Mouse (Mus musculus) heart, embryonic 13.5 days (tissue): ENCODE measurements at regions not wholly inside any gene's neighbourhood (a gene's known extent, or its start where the extent isn't known, plus 50 kb on each side); places are given as distances from the start of the nearest gene placed in this dataset.
A peak's percentile ranks its signal among the peaks of the same experiment; 100 is the strongest.

Experiments used
- ATAC-seq: fragments of 200-750 bp; cut with Nextera tagmentation; 2 replicates; pipeline ENCODE4 v1.8.0; 2017; ENCODE audit warnings: moderate TSS enrichment; ENCODE audit not compliant: insufficient number of reproducible peaks, low FRiP score, low TSS enrichment; ENCODE audit errors: extremely low read depth
- H3K27ac ChIP-seq: fragments of 300-500 bp; sonication (generic); replicated peaks from 2 replicates; pipeline ENCODE4 v1.5.1; 2015; ENCODE audit warnings: moderate library complexity, mild to moderate bottlenecking, inconsistent platforms
- H3K27me3 ChIP-seq: fragments of 300-500 bp; sonication (generic); replicated peaks from 2 replicates; pipeline ENCODE4 v1.6.1; 2015; ENCODE audit warnings: mild to moderate bottlenecking, inconsistent platforms
- H3K36me3 ChIP-seq: fragments of 300-500 bp; sonication (generic); 2 replicates; pipeline ENCODE4 v1.6.1; 2015; ENCODE audit warnings: mild to moderate bottlenecking, inconsistent platforms
- H3K4me1 ChIP-seq: fragments of 300-500 bp; sonication (generic); 2 replicates; pipeline ENCODE4 v1.6.1; 2015; ENCODE audit warnings: inconsistent platforms
- H3K4me2 ChIP-seq: fragments of 300-500 bp; sonication (generic); 2 replicates; pipeline ENCODE4 v1.6.1; 2015; ENCODE audit warnings: inconsistent platforms, mild to moderate bottlenecking, moderate library complexity
- H3K4me3 ChIP-seq: fragments of 300-500 bp; sonication (generic); 2 replicates; pipeline ENCODE4 v1.5.1; 2015; ENCODE audit warnings: moderate library complexity, mild to moderate bottlenecking, inconsistent platforms
- H3K9ac ChIP-seq: fragments of 300-500 bp; sonication (generic); 2 replicates; pipeline ENCODE4 v1.6.1; 2015; ENCODE audit warnings: inconsistent platforms, mild to moderate bottlenecking, moderate library complexity
- H3K9me3 ChIP-seq: fragments of 300-500 bp; sonication (generic); 2 replicates; pipeline ENCODE4 v1.6.1; 2016; ENCODE audit warnings: inconsistent platforms
- WGBS: fragments of 180-500 bp; shearing (Covaris S2); methylation state at CpG from one replicate; pipeline ENCODE4 v1.1.7; 2015; ENCODE audit warnings: mixed read lengths; 5-methylcytosine and 5-hydroxymethylcytosine counted together

GRCm38 (mm10) chr9:46396591-46396990, 76.8 kb upstream of the 4931429L15Rik start:
- Histone ChIP-seq H3K9me3 (no peaks in the 10 kb centered on the region), H3K4me1 (no peaks in the 10 kb centered on the region), H3K4me2 (no peak overlapping the region), H3K27ac (no peak overlapping the region), H3K36me3 (no peaks in the 10 kb centered on the region), H3K4me3 (no peak overlapping the region), H3K9ac (no peak overlapping the region), H3K27me3 (peaks cover 76% of the 10 kb centered on the region)
- 71% methylated on average over 7 of the region's 7 CpGs for WGBS
- no peak for ATAC-seq

GRCm38 (mm10) chr9:46395156-46395765, 75.5 kb upstream of the 4931429L15Rik start:
- Histone ChIP-seq H3K4me2 (no peak overlapping the region), H3K4me1 (no peaks in the 10 kb centered on the region), H3K27me3 (peaks cover 90% of the 10 kb centered on the region), H3K4me3 (no peak overlapping the region), H3K36me3 (no peaks in the 10 kb centered on the region), H3K27ac (no peak overlapping the region), H3K9me3 (no peaks in the 10 kb centered on the region), H3K9ac (no peak overlapping the region)
- WGBS: 44% methylated on average over 14 of the region's 14 CpGs
- ATAC-seq: no peak

GRCm38 (mm10) chr9:46394239-46394638, 74.5 kb upstream of the 4931429L15Rik start:
- ATAC-seq: no peak
- H3K9ac ChIP-seq: no peak overlapping the region
- H3K36me3 ChIP-seq: no peaks in the 10 kb centered on the region
- 61% methylated on average over 7 of the region's 7 CpGs for WGBS
- no peak overlapping the region for H3K27ac ChIP-seq
- peaks cover 95% of the 10 kb centered on the region for H3K27me3 ChIP-seq
- H3K4me2 ChIP-seq: no peak overlapping the region
- H3K9me3 ChIP-seq: no peaks in the 10 kb centered on the region
- H3K4me1 ChIP-seq: 0 out of 2 replicates have a peak, but pooled peaks cover 5% of the 10 kb centered on the region
- no peak overlapping the region for H3K4me3 ChIP-seq

GRCm38 (mm10) chr9:46392641-46393321, 73.0 kb upstream of the 4931429L15Rik start:
- Histone ChIP-seq H3K27me3 (peaks cover 99% of the 10 kb centered on the region), H3K4me2 (no peak overlapping the region), H3K4me3 (no peak overlapping the region), H3K36me3 (no peaks in the 10 kb centered on the region), H3K4me1 (0 out of 2 replicates have a peak, but pooled peaks cover 7% of the 10 kb centered on the region), H3K9ac (no peak overlapping the region), H3K27ac (no peak overlapping the region), H3K9me3 (no peaks in the 10 kb centered on the region)
- no peak for ATAC-seq
- WGBS: 6% methylated on average over 23 of the region's 23 CpGs

GRCm38 (mm10) chr9:46389741-46390140, 70.0 kb upstream of the 4931429L15Rik start:
- H3K4me3 ChIP-seq: peak overlapping the region; percentile 49
- 0 out of 2 replicates have a peak, but pooled peaks cover 8% of the 10 kb centered on the region for H3K9me3 ChIP-seq
- WGBS: 14% methylated on average over 9 of the region's 9 CpGs
- H3K27ac ChIP-seq: no peak overlapping the region
- H3K9ac ChIP-seq: peak overlapping the region; percentile 75
- peaks cover 68% of the 10 kb centered on the region for H3K27me3 ChIP-seq
- no peaks in the 10 kb centered on the region for H3K36me3 ChIP-seq
- H3K4me2 ChIP-seq: peak overlapping the region; percentile 67
- ATAC-seq: no peak
- H3K4me1 ChIP-seq: 0 out of 2 replicates have a peak, but pooled peaks cover 7% of the 10 kb centered on the region

GRCm38 (mm10) chr9:46388677-46389676, 69.2 kb upstream of the 4931429L15Rik start:
- 0 out of 2 replicates have a peak, but pooled peaks have one; percentile 27 for ATAC-seq

GRCm38 (mm10) chr9:46386333-46386732, 66.5 kb upstream of the 4931429L15Rik start:
- Histone ChIP-seq H3K27ac (no peak overlapping the region), H3K4me3 (no peak overlapping the region), H3K9me3 (0 out of 2 replicates have a peak, but pooled peaks cover 8% of the 10 kb centered on the region), H3K36me3 (no peaks in the 10 kb centered on the region), H3K27me3 (peaks cover 48% of the 10 kb centered on the region), H3K9ac (no peak overlapping the region), H3K4me1 (0 out of 2 replicates have a peak, but pooled peaks cover 7% of the 10 kb centered on the region), H3K4me2 (no peak overlapping the region)
- no peak for ATAC-seq
- 87% methylated on average over 3 of the region's 3 CpGs for WGBS

More at GRCm38 (mm10) chr9:46388677-46389676, 69.2 kb upstream of the 4931429L15Rik start:
- Histone ChIP-seq H3K9me3 (0 out of 2 replicates have a peak, but pooled peaks cover 8% of the 10 kb centered on the region), H3K36me3 (no peaks in the 10 kb centered on the region), H3K4me3 (peak overlapping the region; percentile 49), H3K27me3 (peaks cover 62% of the 10 kb centered on the region), H3K27ac (no peak overlapping the region), H3K9ac (peak overlapping the region; percentile 75), H3K4me1 (0 out of 2 replicates have a peak, but pooled peaks cover 7% of the 10 kb centered on the region), H3K4me2 (peak overlapping the region; percentile 67)
- 24% methylated on average over 17 of the region's 17 CpGs for WGBS

GRCm38 (mm10) chr9:46381342-46381741, 61.6 kb upstream of the 4931429L15Rik start:
- no peak overlapping the region for H3K4me2 ChIP-seq
- H3K9ac ChIP-seq: no peak overlapping the region
- ATAC-seq: no peak
- no peak overlapping the region for H3K4me3 ChIP-seq
- no peak overlapping the region for H3K27ac ChIP-seq
- H3K36me3 ChIP-seq: no peaks in the 10 kb centered on the region
- peaks cover 18% of the 10 kb centered on the region; the same call in 1 of the 2 replicates for H3K27me3 ChIP-seq
- H3K9me3 ChIP-seq: 0 out of 2 replicates have a peak, but pooled peaks cover 7% of the 10 kb centered on the region
- 0 out of 2 replicates have a peak, but pooled peaks cover 6% of the 10 kb centered on the region for H3K4me1 ChIP-seq
- WGBS: 59% methylated on average over 4 of the region's 4 CpGs

- no peak for ATAC-seq
Measured at GRCm38 (mm10) chr9:46379453-46379852, 59.7 kb upstream of the 4931429L15Rik start.

GRCm38 (mm10) chr9:46378339-46378738, 58.6 kb upstream of the 4931429L15Rik start:
- Histone ChIP-seq H3K4me2 (no peak overlapping the region), H3K4me3 (no peak overlapping the region), H3K4me1 (0 out of 2 replicates have a peak, but pooled peaks cover 6% of the 10 kb centered on the region), H3K27me3 (peaks cover 12% of the 10 kb centered on the region; the same call in 1 of the 2 replicates), H3K9ac (no peak overlapping the region), H3K36me3 (no peaks in the 10 kb centered on the region), H3K9me3 (peaks cover 3% of the 10 kb centered on the region; the same call in 1 of the 2 replicates), H3K27ac (no peak overlapping the region)
- WGBS: 75% methylated on average over 3 of the region's 3 CpGs
- no peak for ATAC-seq

More at GRCm38 (mm10) chr9:46379453-46379852, 59.7 kb upstream of the 4931429L15Rik start:
- H3K36me3 ChIP-seq: no peaks in the 10 kb centered on the region
- H3K9me3 ChIP-seq: peaks cover 3% of the 10 kb centered on the region; the same call in 1 of the 2 replicates
- H3K4me2 ChIP-seq: peak overlapping the region; percentile 27; the same call in 1 of the 2 replicates
- 0 out of 2 replicates have a peak, but pooled peaks cover 6% of the 10 kb centered on the region for H3K4me1 ChIP-seq
- H3K9ac ChIP-seq: no peak overlapping the region
- no peak overlapping the region for H3K27ac ChIP-seq
- no peak overlapping the region for H3K4me3 ChIP-seq
- WGBS: 62% methylated on average over 11 of the region's 11 CpGs
- peaks cover 18% of the 10 kb centered on the region; the same call in 1 of the 2 replicates for H3K27me3 ChIP-seq
